Mouse (Mus musculus) mesoderm, embryonic 11.5 days (tissue): Measurements from ENCODE around the gene Rpl12.

ENCODE experiments used
- DNase-seq: peaks from one replicate; pipeline ENCODE4 v3.0.0-alpha.2; 2012; ENCODE audit warnings: low read depth, low spot score

The Rpl12 gene

DNA sequence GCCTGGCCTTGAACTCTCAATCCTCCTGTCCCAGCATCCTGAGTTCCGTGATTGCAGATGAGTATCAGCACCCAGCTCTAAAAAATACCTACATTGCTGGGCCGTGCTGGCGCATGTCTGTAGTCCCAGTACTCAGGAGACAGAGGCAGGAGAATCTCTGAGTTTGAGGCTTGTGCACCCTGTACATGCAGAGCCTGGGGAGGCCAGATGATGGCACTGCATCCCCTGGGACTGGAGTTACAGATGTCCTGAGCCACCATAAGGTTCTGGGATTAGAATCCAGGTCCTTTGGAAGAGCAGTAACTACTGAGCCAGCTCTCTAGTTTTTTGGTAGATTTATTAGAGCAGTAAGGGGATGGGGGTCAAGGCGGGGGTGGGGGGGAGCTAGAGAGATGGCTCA lies 20.9 kb upstream of the Rpl12 start:
- DNase-seq = no peak

DNA sequence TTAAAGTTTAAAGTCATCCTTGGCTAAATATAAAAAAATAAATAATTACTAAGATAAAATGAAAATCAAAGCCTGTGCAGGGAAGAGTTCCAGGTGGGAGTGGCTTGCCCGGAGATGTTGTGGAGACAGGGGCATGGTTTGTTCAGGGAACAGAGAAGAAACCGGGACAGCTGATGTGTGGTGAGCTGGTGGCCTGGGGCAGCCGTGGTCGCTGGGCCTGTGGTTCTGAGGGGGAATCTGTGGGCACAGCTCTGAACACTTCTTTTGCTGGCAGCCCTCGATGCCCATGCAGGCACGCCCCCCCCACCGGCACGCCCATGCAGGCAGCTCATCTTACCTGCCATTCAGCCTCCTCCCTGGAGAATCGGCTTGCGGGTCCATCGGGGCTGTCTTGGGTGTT lies 13.9 kb upstream of the Rpl12 start:
- DNase-seq = no peak

DNA sequence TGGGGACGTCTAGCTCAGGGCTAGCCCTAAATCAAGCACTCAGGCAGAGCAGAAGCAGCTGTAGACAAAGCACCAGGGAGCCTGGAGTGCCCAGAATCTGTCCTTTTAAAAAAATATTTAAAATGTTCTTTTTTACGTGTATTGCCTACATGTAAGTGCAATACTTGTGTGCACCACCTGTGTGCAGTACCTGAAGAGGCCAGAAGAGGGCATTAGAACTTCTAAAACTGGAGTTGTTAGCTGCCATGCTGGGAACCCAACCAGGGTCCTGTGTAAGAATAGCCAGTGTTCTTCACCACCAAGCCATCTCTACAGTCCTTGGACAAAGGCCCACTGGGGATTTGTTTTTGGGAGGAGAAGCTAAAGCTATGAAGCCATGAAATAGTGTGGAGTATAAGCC lies 6.8 kb upstream of the Rpl12 start:
- DNase-seq = peak; percentile 24

DNA sequence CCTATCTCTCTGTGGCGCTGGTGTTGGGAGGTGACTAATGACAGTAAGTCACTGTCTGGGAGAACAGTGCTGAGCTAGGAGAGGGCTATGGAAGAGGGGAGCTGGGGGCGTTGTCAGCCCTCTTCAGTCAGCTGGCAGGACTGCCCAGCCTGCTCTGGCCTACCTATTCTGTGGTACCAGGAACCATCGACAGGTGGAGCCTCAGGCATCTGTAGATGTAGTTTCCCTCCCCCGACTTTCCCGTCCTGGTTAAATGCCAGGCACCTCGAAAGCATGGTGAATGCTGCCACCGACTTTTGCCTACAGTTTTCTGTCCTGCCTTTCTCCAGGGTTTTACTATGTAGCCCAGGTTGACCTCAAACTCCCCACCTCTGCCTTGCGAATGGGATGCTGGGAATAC lies 4.0 kb upstream of the Rpl12 start:
- DNase-seq = no peak

DNA sequence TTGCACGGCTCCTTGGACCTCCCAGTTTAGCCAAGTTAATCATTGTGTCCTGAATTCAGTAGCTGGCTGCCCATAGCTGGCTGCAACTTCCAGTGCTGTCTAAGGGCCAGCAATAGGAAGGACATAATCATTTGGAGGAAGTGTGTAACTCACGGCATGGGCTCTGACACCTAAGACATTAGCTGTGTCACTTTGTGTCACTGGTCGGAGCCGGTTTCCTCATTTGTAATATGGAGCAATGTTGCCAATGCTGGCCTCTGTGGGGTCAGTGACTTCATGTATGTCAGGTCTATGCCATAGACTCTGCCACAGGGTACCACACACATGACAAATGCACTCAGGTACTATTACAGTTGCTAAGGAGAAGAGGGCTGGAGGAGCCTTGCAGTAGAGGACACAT lies 1.1 kb upstream of the Rpl12 start:
- DNase-seq = no peak

DNA sequence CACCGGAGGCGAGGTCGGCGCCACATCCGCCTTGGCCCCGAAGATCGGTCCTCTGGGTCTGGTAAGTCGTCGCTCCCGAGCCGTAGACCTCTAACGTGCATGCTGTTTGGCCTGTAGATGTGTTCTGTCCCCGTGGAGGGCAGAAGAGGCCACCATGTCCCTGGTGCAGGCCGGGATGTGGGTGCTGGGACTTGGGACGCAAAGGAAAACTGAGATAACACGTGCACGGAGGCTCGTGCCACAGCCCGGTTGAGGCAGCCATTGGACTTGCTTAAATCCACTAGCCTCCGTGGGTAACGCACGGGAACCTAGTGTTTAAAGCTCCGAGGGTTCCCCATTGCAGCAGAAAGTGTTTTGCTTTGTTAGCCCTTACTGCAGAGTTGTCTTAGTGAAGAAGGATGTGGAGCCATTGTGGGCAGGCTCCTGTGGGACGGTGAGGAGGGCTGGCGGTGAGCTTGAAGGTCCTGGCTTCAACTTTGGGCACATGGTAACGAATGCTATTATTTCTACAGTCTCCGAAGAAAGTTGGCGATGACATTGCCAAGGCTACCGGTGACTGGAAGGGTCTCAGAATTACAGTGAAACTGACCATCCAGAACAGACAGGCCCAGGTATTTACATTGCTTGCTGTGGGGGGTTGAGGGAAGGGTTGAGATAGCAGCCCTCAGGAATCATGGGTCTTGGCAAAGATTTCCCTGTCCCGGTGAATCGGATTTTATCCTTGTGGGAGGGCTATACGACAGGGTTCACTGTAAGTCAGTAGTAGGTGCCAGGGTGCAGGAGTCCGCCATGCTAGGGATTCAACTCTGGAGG lies 909 bp downstream of the Rpl12 start:
- DNase-seq = no peak

DNA sequence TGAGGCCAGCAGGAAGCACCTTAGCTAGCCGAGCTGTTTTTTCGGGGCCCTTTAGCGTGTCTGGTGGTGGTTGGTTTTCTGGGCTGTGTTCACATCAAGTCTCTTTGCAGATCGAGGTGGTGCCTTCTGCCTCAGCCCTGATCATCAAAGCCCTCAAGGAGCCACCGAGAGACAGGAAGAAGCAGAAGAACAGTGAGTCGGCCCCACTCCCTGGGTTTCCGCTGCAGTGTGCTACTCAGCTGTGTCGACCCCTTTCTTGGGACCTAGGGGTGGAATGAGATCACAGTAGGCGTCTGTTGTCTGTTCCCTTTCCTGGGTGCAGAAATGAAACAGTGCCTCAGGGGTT lies 1.5 kb downstream of the Rpl12 start:
- DNase-seq = no peak

DNA sequence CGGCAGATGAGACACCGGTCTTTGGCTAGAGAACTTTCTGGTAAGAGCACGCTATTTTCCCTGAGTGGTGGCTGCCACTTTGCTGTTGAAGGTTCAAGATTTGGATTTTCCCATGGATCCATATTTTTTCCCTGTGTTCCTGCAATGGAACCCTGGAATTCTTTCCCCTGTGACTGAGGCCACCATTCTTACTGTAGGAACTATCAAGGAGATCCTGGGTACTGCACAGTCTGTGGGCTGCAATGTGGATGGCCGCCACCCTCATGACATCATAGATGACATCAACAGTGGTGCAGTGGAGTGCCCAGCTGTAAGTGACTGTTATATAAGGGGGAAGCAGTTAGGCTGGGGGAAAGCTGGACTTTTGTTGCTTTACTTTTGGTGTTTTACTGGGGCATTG lies 2.2 kb downstream of the Rpl12 start:
- no peak for DNase-seq

DNA sequence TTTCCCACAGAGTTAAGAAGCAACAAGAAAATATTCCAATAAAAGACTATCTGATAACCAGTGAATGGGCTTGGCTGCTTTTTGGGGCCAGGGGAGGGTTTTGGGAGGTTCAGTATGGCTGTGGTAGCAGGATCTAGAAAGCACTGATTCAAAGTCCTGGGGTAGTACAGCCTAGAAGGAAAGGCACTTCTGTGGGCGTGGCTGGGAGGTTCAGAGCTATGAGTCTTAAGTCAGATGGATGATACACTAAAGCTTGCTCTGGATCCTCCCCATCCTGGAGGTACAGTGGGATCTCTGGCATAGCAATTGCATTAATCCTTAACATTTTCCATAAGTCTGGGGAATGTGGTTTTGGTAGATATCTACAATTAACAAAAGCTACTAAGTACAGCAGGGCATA lies 2.6 kb downstream of the Rpl12 start:
- DNase-seq = no peak

DNA sequence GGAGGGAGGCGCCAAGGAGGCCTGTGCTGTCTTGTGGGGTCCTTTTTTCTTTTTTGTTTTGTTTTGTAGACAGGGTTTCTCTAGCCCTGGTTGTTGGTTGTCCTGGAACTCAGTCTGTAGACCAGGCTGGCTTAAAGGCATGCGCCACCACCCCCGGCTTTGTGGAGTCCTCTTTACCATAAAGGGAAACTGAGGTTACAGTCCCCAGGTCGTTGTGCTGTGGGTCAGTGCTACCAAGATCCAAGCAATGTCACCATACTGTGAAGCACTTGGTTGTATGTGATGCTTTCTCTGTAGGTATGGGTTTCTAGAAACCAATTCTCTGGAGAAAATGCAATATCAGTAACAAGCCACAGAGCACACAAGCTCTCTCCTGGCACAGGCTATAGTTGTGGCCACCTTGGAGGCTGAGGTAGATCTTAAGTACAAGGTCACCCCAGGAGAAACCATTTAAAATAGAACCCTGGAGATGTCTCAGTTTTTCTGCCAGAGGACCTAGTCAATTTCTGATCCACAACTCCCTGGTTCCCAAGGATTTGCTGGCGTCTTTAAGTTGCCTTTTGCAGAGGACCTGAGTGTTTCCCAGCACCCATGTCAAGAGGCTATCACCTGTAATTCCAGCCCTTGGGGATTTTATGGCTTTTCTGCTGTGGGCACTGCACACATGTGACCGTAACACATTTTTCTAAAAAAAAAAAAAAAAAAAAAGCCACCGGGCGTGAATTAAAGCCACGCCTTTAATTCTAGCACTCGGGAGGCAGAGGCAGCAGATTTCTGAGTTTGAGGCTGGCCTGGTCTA lies 3.5 kb downstream of the Rpl12 start:
- DNase-seq = no peak

DNA sequence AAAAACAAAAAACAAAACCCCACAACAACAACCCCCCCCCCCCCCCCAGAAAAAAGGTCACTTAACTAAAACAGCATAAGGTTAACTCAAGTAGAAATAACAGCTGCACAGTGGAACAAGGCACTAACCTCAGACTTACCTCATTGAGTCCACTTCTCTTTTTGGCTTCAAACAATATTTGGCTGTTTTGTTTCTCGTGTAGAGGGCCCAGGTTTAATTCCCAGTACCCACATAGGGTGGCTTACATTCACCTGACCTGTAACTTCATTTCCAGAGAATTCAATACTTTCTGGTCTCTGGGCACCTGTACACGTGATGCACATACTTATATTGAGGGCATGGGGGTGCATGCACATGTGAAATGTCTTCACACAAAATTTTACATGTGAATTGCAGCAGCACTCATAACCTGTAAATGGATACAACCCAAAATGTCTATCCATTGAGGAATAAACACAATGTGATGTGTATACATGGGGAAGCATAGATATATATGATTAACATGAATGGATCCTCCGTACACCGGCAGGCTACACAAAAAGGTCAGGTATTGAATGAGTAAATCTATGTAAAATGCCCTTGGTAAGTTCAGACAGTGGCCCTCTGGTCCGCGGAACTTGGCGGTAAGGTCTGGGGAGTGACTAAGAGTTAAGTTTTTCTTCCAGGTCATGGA lies 4.3 kb downstream of the Rpl12 start:
- no peak for DNase-seq

DNA sequence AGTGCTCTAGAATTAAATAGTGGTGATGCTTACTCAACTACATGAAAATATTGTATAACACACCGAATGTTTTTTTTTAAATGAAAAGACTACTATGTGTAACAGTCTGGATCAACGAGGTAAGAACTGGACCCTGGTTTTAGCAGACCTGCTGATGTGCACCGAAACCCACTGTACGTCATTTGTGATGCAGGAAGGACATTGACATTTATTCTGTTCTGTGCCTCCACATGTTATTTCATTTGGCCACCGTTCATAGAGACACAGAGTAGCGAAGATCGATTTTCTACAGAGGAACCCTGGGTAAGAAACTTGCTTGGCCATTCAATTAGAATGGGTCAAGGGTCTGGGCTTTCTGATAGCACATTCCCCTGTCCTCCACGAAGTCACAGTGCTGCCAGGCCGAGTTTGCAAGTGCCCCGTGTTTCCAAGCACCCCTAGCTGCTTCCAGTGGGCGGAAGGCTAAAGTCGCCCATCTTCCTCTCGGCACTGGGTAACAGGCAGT lies 4.9 kb downstream of the Rpl12 start:
- DNase-seq = no peak

DNA sequence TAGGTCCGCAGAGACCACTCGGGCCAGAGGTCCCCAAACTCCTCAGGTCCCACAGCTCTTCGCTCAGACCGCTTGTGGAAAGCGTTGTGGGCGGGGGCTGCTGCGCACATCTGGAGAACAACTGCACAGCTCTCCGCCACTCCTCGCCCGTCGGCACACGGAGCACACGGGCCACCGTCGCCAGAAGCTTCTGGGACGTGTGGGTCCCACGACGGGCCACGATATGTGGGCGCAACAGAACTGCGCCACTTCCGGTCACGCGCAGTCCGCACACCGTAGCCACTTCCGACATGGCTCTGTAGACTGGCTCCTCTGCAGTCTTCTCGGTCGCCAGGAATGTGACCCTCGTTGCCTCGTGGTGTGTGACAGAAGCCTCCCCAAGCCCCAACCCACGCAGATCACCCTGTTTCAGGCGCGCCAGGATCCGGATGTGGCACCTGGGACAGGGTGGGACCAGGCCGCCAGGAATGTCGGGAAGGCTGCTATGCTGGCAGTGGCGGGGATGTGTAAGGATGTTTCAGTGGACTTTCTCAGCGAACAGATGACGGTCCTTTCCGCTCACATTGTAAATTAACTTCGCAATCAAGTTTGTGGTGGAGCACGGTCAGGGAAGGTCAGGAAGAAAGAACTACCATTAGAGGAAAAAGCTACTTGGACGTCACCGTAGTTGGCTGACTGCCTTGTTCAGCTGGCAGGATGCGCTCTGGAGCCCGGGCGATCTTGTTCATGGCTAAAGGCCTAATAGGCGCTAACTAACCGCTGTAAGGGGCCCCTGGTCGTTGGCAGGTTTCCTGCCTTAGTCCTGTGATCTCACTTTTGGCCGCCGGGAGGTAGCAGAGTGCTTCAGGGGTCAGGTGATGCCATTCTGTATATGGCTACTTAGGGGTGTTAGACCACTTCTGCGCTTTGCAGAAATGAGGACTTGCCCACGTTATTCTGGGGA lies 5.6 kb downstream of the Rpl12 start:
- peak; percentile 89 for DNase-seq

DNA sequence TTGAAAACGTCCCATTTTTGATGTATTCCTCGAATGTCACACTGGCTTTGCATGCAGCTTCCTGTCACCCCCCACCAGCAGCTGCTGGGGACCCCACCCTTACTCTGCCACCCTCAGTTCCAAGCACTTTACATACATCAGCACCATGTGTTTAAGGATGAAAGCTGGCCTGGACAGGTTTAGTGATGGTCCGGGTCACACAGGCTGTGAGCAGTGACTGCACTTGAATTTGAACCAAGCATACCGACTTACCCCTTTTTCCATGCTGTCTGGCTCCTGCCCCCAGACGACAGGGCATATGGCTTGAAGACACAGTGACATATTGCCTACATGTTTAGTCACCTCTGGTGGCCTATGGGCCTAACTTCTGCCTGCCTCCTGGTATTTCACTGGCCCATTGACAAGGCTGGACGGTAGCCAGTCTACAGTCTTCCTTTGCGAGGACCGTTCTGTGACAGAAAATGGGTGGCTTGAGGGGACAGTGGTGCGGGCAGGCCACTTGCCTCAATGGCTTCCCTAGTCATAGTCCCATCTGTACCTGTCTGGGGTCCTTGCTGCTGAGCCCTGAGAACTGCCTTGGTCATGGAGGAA lies 6.8 kb downstream of the Rpl12 start:
- no peak for DNase-seq

DNA sequence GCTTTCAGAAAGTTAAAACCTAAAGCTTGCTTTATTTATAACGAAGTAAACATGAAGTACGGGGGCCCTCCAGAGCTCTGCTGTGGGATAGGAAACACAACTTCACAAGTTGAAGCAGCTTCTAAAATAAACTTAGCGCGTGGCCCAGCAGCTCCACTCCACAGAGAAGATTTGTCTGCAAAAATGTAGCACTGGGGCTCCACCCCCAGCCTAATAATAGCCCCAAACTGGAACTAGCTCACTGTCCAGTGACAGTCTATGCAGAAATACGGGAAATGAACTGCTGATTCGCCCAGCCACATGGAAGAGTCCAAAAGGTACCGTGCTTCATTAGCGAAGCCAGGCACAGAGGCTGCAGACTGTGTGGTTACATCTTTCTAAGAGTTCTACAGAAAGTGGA lies 8.0 kb downstream of the Rpl12 start:
- DNase-seq = no peak

DNA sequence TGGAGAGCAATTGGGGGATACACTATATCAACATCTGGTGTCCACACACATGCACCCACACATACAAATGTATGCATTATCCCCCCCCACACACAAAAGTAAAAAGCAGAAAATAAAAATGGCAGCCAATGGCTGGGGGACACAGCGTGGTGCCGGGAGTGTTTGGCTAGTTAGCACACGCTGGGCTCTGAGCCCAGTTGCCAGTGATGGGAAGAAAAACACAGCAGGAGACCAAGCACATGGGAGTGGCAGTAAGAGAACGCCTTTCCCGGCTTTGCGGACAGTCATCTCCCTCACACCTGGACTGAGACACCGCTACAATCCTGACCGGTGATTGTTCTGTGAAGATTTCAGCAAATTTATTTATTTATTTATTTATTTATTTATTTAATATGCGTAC lies 9.9 kb downstream of the Rpl12 start:
- no peak for DNase-seq

DNA sequence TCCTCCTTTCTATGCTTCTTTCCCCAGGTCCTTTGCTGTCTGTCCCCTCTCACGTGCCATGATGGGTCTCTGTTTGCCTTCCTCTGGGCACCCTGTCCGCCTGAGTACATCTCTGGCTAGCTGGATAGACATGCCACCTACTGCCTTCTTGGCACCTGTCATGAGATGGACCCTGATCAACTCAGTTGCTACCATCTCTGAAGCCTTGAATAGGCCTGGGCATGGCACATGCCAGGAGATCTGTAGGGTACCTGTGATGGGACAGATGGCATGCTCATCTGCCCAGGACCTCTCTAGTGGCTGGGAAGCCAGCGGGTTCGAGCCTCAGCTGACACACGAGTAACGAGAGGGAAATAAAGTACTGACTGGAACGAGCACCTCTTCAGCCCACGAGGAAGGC lies 12.9 kb downstream of the Rpl12 start:
- no peak for DNase-seq

DNA sequence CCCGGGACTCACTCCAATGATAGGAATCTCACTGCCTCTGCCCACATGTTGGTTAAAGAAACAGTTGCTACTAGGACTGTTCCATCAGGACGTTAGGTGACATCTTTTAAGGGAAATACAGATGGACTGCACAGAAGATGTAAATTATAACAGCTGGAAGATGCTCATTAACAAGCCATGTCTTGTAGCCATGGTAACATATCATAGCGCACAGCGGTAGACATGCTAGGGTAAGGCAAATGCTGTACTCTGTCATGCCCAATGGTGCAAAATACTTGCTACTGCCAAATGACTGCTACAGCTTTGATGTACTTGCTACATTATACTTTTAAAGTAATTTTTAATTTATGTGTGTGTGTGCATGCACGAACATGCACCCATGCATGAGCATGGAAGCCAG lies 15.8 kb downstream of the Rpl12 start:
- DNase-seq = no peak

DNA sequence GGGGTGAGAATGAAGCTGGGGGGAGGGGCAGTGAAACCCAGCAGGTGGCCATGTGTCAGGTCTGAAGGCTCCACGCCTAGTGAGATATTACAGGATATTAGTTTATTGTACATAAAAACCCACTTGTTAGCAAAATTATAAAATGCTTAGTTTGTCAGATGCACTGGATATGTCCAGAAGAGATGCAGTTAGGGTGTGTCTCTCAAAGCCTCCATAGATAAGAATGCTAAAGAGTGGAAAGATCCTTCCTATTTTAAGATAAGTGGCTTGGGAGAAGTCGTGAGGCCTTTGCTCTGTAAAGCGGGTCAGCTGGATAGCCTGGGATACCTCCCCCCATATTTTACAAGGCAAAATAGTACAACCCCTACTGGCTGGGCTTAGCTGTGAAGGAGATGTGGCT lies 17.3 kb downstream of the Rpl12 start:
- no peak for DNase-seq

DNA sequence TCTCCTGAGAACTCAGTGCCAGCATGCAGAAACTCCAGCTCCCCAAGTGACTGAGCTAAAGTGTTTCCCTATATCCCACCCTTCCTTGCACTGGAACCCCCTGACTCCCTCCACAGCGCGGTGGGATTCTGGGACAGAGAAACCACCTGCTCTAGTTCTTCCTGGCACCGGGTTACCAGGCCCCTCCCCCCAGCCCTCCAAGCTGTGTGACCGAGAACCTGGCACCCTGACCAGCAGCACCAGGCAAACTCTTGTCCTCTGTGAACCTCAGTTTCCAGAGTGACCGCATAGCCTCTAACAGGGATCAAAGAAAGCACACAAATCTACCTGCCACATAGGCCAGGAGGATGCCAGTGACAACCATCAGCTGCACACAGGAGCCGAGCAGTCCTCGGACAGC lies 18.3 kb downstream of the Rpl12 start:
- no peak for DNase-seq

DNA sequence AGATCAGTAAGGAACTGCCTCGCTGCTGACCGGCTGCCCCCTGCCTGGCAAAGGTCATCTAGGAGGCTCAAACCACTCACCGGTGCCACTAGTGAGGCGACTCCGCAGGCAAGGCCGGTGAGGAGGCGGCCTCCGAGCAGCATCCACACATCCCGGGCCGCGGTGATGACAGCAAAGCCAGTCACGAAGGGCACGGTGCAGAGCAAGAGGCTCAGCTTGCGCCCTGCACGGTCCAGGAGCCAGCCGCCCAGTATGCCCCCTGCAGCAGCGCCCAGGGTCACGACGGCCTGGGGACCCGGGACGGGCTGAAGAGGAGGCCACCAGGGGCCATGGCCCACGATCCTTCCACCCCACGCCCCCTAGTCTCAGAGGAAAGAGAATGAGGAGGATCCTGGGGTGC lies 19.9 kb downstream of the Rpl12 start:
- DNase-seq = no peak
